ENCODE assay signal across 8 mouse cellular contexts in the genomic region with DNA sequence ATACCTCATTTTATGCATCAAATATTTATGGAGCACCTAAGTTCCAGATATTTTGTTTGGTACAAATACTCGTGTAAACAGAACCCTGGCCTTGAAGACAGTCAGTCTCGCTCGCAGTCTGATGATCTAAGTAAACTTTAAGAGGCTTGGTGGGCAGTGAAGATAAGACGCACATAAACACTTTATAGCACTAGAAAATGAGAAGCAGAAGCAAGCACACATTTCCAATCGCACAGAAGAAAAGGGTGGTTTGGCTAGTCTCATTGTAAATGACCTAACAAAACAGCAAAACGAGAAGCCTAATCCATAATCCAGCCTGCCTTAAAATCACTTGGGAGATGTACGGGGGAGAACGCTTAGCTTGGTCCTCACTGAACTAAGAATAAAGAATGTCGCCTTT. TPM values are rescaled to one million over a fixed set of nuclear protein-coding genes. Genes with fewer than 3 reads are reported as not detected.
DNase-seq lines count a peak whose midpoint lies in the region; ATAC-seq lines count a peak whose summit lies in the region.

No protein-coding gene starts in this region.

- ATAC-seq in heart, embryonic 16.5 days (replicated peaks; ENCODE audit: extremely low read depth, insufficient read depth, low FRiP score) = no peak
- ATAC-seq in megakaryocyte-erythroid progenitor cell, adult 5-6 weeks (replicated peaks; ENCODE audit: low FRiP score, low TSS enrichment, poor library complexity, severe bottlenecking) = peak; percentile 16

- H3K4me2 ChIP-seq in heart, embryonic 16.5 days (ENCODE audit: low read depth, low read length) = peak overlapping the region; percentile 83

- H3K9ac ChIP-seq in heart, embryonic 16.5 days (ENCODE audit: low read length) = peak overlapping the region; percentile 94

- no peak for DNase-seq in heart, postnatal 25 days (ENCODE audit: low spot score)
- DNase-seq in MEL-GATA-1-ER (ENCODE audit: extremely low read depth, low read depth) = peak; percentile 65
- no peak for DNase-seq in hindbrain, embryonic 10.5 days (ENCODE audit: low spot score)
- no peak for DNase-seq in ovary, postnatal 14 days (ENCODE audit: low spot score)
- no peak for DNase-seq in right cerebral cortex, adult 18-20 months
- no peak for DNase-seq in frontal cortex, postnatal 10 days (ENCODE audit: low spot score in 2 of 2)

- peak overlapping the region; percentile 87 for H3K4me3 ChIP-seq in heart, embryonic 16.5 days (ENCODE audit: low read length)
- peak overlapping the region; percentile 80 for H3K4me3 ChIP-seq in hindbrain, embryonic 10.5 days

- H3K27ac ChIP-seq in heart, embryonic 16.5 days (ENCODE audit: low read length) = peak overlapping the region; percentile 66
- H3K27ac ChIP-seq in hindbrain, embryonic 10.5 days = peak overlapping the region; percentile 99

- intact Hi-C loops in heart, postnatal 25 days (cut with DNase I) = loop anchor here (5.0 kb wide), 2 partner anchors 125 to 900 kb away; partner anchors contain the start of genes Arrdc3 and Lysmd3

- no peaks in the 10 kb centered on the region for H3K9me3 ChIP-seq in heart, embryonic 16.5 days (replicated peaks; ENCODE audit: control insufficient read depth, low read length)
- H3K9me3 ChIP-seq in hindbrain, embryonic 10.5 days = no peaks in the 10 kb centered on the region

- H3K36me3 ChIP-seq in heart, embryonic 16.5 days (ENCODE audit: control insufficient read depth, insufficient read depth) = no peaks in the 10 kb centered on the region
- H3K36me3 ChIP-seq in hindbrain, embryonic 10.5 days = peaks cover 13% of the 10 kb centered on the region

- WGBS in heart, embryonic 16.5 days = 35% methylated on average over 9 of the region's 9 CpGs
- 56% methylated on average over 9 of the region's 9 CpGs for WGBS in hindbrain, embryonic 10.5 days

- no peaks in the 10 kb centered on the region for H3K27me3 ChIP-seq in heart, embryonic 16.5 days (ENCODE audit: control insufficient read depth, insufficient read depth, low read length)
- H3K27me3 ChIP-seq in hindbrain, embryonic 10.5 days (ENCODE audit: insufficient read depth, poor library complexity, severe bottlenecking) = no peaks in the 10 kb centered on the region

- peaks cover 11% of the 10 kb centered on the region for H3K4me1 ChIP-seq in heart, embryonic 16.5 days (ENCODE audit: control insufficient read depth, insufficient read depth, low read length)
- H3K4me1 ChIP-seq in hindbrain, embryonic 10.5 days (replicated peaks) = peaks cover 27% of the 10 kb centered on the region

RNA-seq across cellular contexts. Expression of gene Cetn3, which starts 0.4 kb away (rescaled TPM):
- polyA plus RNA-seq in heart, embryonic 16.5 days (2015; fragmentation: Nextera tagmentation; extraction: Ambion mirVana) = 160 and 198 TPM in 2 replicates
- total RNA-seq in heart, postnatal 25 days (2021) = 10 to 100 TPM; 59.1 TPM
- 194 and 228 TPM in 2 replicates for polyA plus RNA-seq in hindbrain, embryonic 10.5 days (2016; fragmentation: Nextera tagmentation; extraction: Ambion mirVana)
- total RNA-seq in megakaryocyte-erythroid progenitor cell, adult 5-6 weeks (2014; fragmentation: Nextera tagmentation) = 164 and 207 TPM in 2 replicates
- total RNA-seq in megakaryocyte-erythroid progenitor cell, adult 5-6 weeks (2017) = 401 and 724 TPM in 2 replicates
